Mouse (Mus musculus) thymus, postnatal 0 days (tissue): ENCODE measurements around the gene Camta1. TPM values are rescaled to one million over a fixed set of nuclear protein-coding genes. Genes with fewer than 3 reads are reported as not detected.

Experiments used
- DNase-seq: peaks from one replicate; pipeline ENCODE4 v3.0.0-alpha.2; 2015; ENCODE audit warnings: low spot score
- polyA plus RNA-seq: library from polyadenylated mRNA; unstranded; fragments of >200 nt; fragmentation: Nextera tagmentation; extraction: Ambion mirVana; gene quantifications from 2 replicates; pipeline ENCODE4 v1.2.1, GENCODE M21; 2015

The Camta1 gene
- polyA plus RNA-seq, 1 experiment from 2014 or later, result 122 TPM

GRCm38 (mm10) chr4:151739348-151739956 is 122.2 kb downstream of the Camta1 start:
- DNase-seq, result no peak

GRCm38 (mm10) chr4:151738875-151739274 is 122.8 kb downstream of the Camta1 start:
- no peak for DNase-seq

GRCm38 (mm10) chr4:151738280-151738679 is 123.4 kb downstream of the Camta1 start:
- DNase-seq, result no peak

- DNase-seq, result no peak
Measured at GRCm38 (mm10) chr4:151732668-151733067, 129.0 kb downstream of the Camta1 start.

GRCm38 (mm10) chr4:151730037-151730759 is 131.5 kb downstream of the Camta1 start:
- DNase-seq, result no peak

GRCm38 (mm10) chr4:151729116-151729515 is 132.6 kb downstream of the Camta1 start:
- DNase-seq, result no peak

- DNase-seq, result no peak
Measured at GRCm38 (mm10) chr4:151728391-151729065, 133.1 kb downstream of the Camta1 start.

GRCm38 (mm10) chr4:151726396-151726795 is 135.3 kb downstream of the Camta1 start:
- DNase-seq, result no peak

GRCm38 (mm10) chr4:151724897-151725296 is 136.8 kb downstream of the Camta1 start:
- no peak for DNase-seq

- DNase-seq, result no peak
Measured at GRCm38 (mm10) chr4:151720722-151721467, 140.8 kb downstream of the Camta1 start.

GRCm38 (mm10) chr4:151718866-151719475 is 142.7 kb downstream of the Camta1 start:
- no peak for DNase-seq

- DNase-seq, result no peak
Measured at GRCm38 (mm10) chr4:151717864-151718263, 143.8 kb downstream of the Camta1 start.

- DNase-seq, result no peak
Measured at GRCm38 (mm10) chr4:151713714-151714113, 148.0 kb downstream of the Camta1 start.

- DNase-seq, result no peak
Measured at GRCm38 (mm10) chr4:151711406-151711805, 150.3 kb downstream of the Camta1 start.

- no peak for DNase-seq
Measured at GRCm38 (mm10) chr4:151710522-151710921, 151.2 kb downstream of the Camta1 start.

GRCm38 (mm10) chr4:151709269-151709668 is 152.4 kb downstream of the Camta1 start:
- DNase-seq, result peak; percentile 23

GRCm38 (mm10) chr4:151703069-151703735 is 158.5 kb downstream of the Camta1 start:
- no peak for DNase-seq

- DNase-seq, result no peak
Measured at GRCm38 (mm10) chr4:151702463-151702862, 159.2 kb downstream of the Camta1 start.

- no peak for DNase-seq
Measured at GRCm38 (mm10) chr4:151695984-151696383, 165.7 kb downstream of the Camta1 start.

- DNase-seq, result no peak
Measured at GRCm38 (mm10) chr4:151694531-151694930, 167.1 kb downstream of the Camta1 start.

- DNase-seq, result no peak
Measured at GRCm38 (mm10) chr4:151694047-151694446, 167.6 kb downstream of the Camta1 start.
